Mouse (Mus musculus) right cerebral cortex, adult 2 months (tissue): Measurements from ENCODE around the gene Cyth1.

ENCODE experiments used
- DNase-seq, 2 experiments: peaks; one replicate each; pipeline ENCODE4 v3.0.0; 2021 to 2022; ENCODE audit warnings: low spot score in 2 of 2

The Cyth1 gene

DNA sequence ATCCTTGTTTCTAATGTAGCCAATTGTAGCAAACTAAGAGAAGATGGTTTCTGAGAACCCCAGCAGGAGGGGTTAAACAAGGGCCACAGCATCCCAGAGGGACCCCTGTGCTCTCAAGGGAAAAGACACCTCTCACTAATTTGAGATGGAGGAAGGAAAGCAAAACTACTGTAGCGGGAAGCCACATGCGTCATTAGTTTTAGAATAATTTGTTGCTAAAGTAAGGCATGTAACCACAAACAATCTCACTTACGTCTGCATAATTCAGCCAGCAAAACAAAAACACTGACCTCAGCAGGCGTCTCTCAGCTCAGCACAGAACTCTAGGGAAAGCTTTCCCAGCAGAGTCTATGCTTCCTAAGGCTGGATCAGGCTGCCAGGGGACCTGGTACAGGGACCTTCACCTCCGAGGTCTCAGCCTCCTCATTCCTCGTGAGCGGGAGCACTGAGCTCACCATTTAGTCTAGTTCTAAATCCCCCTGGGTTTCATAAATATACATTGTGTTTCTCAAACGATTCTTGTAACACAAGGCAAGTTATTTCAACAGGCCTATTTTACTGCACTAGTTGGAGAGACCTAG, 91.8 kb downstream of the Cyth1 start:
- no peak for DNase-seq

DNA sequence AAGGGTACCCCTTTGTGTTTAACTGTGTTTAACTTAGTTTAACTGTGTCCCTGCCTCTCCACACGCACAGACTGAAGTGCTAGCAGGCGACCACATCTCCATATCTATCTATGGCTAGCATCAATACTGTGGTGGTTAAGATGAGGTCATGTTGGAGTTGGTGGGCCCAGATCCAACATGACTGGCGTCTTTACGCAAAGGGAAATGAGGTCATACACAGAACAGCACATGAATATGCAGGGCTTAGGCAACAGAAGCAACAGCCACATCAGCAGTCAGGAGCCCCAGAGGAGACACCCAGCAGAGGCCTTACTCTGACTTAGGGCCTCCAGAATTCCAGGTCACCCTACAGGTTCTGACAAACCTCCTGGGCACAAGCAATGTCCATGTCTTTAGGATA, 95.4 kb downstream of the Cyth1 start:
- no peak for DNase-seq

DNA sequence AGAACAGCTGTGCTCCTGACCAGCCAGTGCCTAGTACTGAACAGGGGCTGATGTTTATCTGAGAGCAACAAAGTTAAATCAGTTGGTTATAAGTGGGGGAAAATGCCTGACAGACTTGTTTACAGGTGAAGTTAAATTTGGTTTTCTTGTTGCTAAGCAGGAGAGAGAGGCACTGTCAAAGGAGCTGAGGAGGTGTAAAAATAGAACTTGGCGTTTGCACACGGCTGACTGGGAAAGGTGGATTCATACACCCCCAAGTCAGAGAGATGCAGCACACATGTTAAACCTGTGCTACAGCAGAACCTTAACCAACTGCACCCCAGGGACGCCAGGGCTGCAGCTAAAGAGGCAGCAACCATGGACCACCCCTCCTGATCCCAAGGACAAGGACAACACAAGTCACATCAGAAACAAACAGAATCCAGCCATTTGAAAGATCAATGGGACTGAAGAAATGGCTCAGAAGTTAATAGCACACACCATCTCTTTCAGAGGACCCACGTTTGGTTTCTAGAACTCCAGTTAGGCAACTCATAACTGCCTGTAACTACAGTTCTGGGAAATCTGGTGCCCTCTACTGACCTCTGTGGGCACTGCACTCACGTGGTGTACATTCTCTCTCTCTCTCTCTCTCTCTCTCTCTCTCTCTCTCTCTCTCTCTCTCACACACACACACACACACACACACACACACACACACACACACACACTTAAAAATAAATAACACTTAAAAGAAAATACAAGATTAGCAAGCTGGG, 96.8 kb downstream of the Cyth1 start:
- no peak for DNase-seq

DNA sequence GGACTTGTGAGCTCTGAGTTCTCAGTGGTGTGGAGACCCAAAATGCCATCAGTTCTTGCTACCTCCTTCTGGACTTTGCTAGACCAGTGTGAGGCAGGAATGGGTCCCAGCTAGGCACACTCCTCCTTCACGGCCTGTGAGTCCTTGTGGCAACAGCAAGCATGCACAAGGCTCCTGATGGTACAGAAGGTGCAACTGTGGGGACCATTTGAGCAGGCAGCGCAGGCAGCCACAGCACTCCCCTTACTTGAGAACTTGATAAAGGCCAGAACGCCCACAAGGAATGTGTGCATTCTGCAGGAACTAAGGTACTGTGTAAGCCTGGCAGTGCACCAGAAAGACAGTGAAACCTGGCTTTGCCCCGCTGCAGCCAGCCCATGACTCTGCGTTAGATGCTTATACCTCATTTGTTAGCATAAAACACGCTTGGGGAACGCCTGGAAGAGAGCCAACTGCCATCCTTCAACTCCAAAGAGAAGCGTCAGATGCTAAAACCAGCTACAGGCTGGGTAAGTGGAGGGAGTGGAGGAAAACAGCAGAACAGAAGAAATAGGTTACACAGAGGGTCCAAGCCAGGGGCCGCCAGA, 98.2 kb downstream of the Cyth1 start:
- DNase-seq = peak; percentile 80 to 81

DNA sequence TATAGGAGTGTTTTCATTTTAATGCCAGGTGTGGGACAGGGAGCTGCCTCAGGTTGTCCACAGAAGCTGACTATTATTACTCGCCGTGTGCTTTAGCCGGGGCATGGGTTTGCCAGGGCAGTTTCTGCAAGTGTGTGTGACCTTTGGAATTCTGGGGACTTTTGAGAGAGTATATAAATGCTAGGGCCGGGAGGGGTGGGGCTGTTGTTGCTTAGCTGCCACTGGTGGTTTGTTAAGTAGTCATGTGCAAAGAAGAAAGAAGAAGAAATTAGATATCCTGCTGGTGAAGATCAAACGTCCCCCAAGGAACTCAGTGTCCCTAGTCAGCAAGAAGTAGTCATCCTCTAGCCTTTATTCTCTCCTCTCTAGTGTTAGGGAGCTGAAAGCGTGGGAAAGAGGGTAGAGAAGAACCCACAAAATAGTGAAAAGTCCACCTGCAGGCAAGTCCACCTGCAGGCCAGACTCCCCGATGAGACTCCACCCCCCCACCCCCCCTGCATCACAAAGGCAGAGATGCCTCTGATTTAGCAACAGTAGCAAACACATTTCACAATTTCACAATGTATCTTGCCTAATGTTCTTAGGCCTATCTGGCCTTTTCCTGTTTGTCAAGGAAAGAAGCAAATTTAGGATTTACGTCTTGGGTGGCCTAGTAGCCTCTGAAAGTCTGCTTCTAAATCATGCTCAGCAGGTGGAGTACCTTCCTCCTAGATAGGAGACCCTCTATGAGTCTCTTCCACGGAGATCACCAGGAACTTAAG, 100.3 kb downstream of the Cyth1 start:
- DNase-seq = no peak

DNA sequence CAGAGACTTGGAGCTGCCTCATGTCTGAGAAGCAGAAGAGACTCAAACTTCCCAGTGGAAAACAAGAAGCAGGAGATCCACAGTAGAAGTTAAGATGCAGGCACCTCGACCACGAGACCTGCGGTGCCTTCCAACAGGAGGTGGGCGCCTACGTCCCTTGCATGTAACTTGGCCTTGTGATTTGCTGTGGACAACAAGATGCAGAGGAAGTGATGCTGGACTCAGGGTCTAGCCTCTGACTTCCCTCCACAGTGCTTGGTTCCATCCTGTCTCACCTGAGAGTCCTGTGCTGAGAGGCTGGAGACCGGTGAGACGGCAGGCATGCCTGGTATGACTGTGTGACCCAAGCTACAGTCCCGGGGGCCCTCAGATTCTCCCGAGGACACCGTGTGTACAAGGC, 101.9 kb downstream of the Cyth1 start:
- no peak for DNase-seq

DNA sequence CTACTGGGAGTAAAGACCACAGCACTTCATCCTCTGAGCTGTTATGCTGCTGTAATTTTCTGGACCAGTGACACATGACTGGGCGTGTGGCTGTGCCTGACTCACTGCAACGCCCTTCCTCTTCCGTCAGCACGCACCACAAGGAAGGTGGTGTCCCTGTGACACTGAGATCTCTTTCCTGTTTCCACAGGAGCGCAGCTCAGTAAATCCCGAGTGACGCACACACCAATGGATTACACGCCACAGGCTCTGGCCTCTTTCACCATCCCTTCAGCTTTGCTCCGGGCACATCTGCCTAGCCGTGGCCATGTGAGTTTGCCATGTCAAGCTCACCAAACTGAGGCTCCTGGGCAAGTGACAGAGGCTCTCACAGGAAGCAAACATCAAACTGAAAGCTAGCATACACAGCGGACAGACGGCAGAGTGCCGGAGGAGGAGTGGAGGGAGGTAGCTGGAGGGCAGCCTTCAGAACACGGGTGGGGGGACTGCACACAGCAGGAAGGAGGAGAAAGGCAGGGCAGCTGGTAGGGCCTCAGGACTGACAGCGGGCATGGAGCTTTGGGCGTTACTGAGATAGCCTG, 102.5 kb downstream of the Cyth1 start:
- no peak for DNase-seq

DNA sequence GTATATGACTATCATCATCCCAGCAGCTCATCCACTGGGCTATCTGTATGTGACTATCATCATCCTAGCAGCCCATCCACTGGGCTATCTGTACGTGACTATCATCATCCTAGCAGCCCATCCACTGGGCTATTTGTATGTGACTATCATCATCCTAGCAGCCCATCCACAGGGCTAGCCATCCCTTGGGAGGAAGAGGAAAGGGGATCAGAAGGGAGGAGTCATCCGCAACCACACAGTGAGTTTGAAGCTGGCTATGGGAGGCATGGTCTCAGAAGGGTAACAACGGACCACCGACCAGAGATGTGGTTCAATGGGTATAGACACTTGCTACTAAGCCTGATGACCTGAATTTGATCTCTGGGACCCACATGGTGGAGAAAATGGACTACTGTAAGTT, 103.3 kb downstream of the Cyth1 start:
- no peak for DNase-seq

DNA sequence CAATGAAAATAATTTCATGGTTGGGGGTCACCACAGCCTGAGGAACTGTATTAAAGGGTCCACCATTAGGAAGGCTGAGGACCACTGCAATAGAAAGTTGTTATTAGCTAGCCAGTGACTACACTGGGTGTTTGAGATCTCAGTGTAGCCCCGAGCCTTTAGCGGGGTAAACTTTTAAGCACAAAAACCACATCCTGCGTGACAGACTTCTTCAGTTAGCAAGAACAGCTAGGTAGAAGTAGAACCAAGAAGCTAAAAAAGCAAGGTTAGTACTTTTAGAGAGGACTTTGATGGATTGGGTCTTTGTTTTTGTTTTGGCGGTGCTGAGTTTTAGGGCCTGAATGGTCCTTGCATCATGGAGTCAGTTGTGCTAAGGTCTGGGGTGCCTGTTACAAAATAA, 104.7 kb downstream of the Cyth1 start:
- no peak for DNase-seq

DNA sequence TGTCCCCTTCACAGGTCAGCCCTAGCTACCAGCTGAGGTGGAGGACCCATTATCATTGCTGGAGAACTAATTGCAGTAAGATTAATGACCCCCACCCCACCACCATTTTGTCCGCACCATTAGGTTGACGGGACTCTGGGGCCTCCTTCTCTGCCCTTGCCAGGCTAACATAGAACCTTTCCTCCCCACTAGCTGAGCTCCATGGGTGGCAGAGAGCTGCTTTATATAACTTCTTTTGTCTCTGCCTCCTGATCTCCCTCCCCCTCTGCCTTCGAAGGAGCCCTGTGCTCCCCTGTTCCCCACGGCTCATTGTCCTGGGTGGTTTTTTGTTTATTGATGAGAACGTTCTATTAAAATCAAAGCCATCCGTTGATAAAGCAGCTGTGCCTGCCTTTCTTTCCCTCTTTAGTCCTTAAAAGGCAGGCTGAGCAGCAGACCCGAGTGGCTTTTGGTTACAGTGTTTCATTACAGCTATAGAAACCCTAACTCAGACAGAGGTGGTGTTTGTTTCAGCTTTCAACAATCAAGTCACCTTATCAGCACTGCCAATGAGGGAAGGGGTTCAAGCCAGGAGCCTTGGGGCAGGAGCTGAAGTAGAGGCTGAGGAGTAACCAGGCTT, 105.7 kb downstream of the Cyth1 start:
- DNase-seq = no peak

DNA sequence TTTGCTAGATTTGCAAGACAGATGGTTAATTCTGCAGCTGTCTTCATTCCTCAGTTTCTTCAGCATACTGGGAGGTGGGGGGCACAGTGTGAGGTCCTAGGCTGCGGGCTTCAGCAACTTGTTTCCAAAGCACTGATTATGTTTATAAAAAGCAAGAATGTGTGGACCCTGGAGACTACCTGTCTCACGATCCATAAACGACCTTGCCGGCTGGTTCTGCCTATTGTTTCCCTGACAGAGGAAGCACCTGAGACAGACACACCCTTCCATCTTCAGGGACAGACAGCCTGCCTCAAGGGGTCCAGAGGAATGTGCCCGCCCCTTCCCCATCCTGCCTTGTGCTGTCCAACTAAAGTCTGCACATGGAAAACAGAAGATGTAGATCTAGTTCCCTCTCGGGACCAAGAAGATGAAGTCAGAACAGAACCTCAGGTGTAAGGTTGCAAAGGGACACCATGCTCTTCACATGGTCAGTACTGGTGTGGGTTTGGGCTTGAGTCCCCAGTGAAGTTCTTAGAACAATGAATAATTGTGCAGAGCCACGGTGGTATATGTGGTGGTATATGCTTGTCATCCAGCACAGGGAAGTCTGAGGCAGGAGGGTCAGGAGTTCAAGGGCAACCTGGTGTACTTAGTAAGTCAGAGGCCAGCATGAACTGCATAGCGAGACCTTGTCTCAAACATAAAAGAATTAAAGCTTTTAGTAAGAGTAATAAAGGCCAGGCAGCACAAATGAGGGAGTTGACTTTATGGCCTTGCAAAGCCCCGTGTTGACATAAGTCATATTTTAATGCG, 107.4 kb downstream of the Cyth1 start:
- DNase-seq = no peak

DNA sequence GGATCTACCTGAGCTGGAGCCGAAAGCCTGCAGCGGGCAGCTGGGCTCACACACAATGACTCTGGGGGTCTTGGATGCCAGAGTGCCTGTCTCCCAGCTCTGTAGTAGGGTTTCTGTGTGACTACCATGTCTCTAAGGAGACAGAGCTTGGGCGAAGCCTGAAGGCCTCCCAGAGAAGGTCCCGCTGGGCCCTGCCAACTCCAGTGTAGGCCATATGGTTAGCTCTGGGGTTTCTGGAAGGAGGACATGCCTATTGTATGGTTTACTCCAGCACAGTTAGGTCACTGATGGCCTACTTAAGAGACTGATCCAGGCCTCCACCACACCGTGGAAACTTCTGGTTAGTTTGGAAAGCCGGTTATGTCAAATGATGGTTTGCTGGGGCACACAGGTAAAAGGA, 110.0 kb downstream of the Cyth1 start:
- DNase-seq = no peak

DNA sequence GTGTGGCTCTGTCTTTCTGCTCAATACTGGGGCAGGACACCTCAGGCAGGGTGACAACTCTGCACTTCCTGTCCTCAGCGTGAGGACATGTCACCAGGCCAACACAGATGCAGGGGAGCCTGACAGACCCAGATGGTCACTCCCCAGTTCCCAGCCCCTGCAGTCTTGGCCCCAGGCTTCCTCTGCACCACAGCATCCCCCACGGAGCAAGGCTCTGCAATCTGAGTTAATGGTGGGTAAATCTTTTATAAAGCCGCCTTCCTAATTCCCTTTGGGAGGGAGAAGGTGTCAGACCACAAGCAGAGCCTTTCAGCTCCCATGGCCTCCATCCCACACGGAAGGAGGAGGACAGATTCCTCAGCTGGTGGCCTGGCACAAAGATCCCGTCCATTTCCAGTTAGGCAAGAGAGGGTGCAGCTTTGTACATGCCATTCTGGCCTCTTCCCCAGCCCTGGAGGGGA, 112.2 kb downstream of the Cyth1 start:
- DNase-seq = no peak

DNA sequence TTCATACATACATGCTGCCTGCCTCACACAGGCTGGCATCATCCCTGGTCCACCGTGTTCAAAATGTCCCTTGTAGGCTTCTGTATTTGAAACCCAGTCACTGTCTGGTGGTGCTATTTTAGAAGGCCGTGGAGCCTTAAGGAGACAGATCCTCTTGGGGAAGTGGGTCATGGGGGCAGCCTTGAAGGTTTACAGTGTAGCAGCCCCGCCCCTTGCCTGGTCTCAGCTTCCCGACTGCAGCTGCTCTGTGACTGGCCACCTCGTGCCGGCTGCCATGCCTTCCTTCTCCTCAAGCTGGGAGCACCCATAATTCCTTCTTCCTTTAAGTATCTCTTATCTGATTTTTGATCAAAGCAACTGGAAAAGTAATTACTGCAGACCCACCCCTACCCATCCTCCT, 113.1 kb downstream of the Cyth1 start:
- no peak for DNase-seq

DNA sequence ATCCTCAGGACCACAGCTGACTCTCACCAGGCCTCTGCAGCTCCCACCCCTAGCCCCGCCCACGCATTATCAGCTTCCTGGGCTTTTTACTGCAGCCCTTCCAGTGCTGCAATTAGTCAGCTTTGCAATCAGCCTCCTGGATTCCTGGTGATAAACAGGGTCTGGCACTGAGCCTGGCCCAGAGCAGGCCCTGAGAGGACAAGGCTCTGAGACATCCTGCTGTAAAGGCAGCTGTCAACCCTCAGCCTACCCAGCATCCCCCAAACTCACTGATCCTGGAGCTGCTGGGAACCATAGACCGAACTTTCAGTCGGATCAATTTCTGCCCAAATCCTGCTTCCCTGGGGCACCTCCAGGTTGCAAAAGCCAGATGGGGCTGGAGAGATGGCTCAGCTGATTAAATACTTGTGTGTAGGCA, 114.6 kb downstream of the Cyth1 start:
- peak in 1 of 2 experiments; percentile 17 for DNase-seq

DNA sequence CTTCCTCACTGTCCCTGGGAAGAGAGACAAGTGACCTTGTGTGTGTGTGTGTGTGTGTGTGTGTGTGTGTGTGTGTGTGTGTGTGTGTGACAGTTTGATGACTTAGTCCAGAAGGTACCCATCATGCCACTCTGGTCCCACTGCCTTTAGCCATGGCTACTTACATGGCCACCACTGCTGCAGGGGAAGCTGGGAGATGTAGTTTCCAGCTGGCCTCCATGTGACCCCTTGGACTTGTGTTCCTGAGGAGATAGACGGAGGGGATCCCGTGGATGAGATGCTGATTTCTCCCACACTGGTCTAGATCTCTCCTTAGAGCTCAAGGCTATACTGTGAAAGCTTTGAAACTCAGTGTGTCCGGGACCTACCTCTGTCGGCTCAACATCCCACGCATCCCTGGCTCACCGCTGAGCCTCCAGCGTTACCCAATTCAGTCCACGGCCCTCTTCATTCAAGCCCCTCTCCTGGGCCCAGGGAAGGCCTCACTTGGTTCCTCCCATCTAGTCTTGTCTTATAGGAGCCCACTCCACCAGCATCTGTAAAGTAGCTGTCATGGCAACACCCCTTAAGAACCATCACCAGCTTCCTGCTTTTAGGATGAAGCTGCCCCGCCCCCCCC, 115.2 kb downstream of the Cyth1 start:
- DNase-seq = peak in 1 of 2 experiments; percentile 40

DNA sequence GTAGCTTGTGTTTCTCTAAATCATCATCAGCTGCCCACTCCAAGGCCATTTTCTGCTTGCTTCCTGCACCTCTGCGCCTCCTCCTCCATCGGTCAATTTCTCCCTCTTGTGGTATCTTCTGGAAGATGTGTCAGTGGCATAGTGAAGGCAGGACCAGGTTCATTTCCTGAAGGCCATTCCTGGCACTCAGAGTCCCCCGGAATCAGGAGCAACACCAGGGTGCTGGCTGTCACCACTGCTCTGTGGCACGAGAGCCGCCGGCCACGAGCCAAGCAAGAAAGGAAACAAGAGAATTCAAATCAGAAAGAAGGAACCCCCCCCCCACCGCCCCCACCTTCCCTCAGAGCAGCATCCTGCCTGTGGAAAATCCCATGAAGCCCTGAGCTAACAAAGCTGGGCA, 116.3 kb downstream of the Cyth1 start:
- DNase-seq = no peak

DNA sequence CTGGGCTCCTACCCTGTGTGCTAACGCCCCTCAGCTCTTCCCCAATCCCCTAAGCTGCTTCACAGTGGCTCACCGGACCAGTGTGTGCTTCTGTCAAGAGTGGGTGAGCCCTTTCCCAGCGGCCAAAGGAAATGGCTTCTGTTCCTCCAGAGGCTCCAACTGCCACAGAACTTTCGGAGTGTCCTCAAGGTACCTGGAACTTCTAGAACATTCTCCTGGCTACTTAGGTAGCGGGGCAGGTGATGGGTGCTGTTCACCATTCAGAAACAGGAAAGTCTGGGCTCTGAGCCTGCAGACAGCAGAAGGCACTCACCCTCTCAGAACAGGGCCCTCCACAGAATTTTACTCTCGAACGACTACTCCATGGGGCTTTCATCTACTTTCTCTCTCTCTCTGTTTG, 117.9 kb downstream of the Cyth1 start, which contains the start of gene Dnah17:
Gene Dnah17 (minus strand): TSS at position 101 of the 400 bp plus-strand sequence.
- DNase-seq = no peak

DNA sequence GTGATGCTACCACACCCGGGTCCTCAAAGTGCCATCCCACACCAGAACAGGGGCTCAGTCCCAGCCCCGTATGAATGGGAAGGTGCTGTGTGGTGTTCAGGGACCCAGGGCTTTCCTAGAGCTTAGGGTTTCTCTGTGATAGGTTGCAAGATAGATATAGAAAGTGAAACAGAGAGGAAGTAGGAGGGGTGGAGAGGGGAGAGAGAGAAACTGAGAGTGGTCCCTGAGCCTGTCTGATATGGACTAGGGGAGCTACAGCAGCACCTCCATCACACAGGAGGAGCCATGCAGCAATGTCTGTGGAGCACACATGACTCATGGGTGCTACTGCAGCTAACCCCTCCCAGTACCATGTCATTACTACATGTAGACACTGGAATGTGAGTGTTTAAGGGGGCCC, 118.6 kb downstream of the Cyth1 start:
- DNase-seq = no peak

DNA sequence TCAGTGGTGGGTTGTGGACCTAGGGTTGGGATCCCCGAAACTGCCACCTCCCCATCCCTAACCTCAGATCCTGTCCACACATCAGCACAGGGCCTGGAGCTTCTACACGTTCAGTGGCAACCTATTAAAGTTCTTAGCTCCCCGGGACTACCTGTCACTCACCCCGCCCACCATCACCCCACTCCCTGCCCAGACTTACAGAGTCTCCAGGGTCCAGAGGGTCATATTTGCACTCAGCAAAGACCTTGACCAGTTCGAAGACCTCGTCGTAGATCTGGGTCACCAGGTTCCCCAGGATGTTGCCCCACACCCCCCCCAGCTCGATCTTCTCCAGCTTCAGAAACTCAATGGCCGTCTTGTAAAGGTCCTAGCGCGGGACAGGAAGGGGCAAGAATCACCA, 126.8 kb downstream of the Cyth1 start:
- DNase-seq = no peak
